Mouse (Mus musculus): Measurements from ENCODE around the gene Ttc23l.
"Not testable (repeated sequence)": the region's sequence is repeated elsewhere in the genome, so short reads cannot be mapped to it uniquely, and the experiment has no call there.

The Ttc23l gene

GRCm38 (mm10) chr15:10506099-10506498 lies 52.4 kb downstream of the Ttc23l start:
- DNase-seq, result no peak

- DNase-seq, result peak in 1 of 2 experiments; percentile 13
These were observed 57.4 kb downstream of the Ttc23l start for GRCm38 (mm10) chr15:10500838-10501719.

GRCm38 (mm10) chr15:10500035-10500434 lies 58.4 kb downstream of the Ttc23l start:
- DNase-seq, result no peak

GRCm38 (mm10) chr15:10499593-10499992 lies 58.9 kb downstream of the Ttc23l start:
- no peak for DNase-seq

- not testable (repeated sequence) for DNase-seq
These were observed 61.8 kb downstream of the Ttc23l start for GRCm38 (mm10) chr15:10496696-10497095.

GRCm38 (mm10) chr15:10495944-10496343 lies 62.5 kb downstream of the Ttc23l start:
- no peak for DNase-seq

GRCm38 (mm10) chr15:10490101-10490500 lies 68.4 kb downstream of the Ttc23l start:
- DNase-seq, result no peak

GRCm38 (mm10) chr15:10487246-10487645 lies 71.2 kb downstream of the Ttc23l start:
- DNase-seq, result no peak

GRCm38 (mm10) chr15:10486365-10486839 lies 72.1 kb downstream of the Ttc23l start:
- no peak for DNase-seq

- DNase-seq, result peak; percentile 95
These were observed 72.7 kb downstream of the Ttc23l start, which contains the start of the genes Brix1 and Rad1 for GRCm38 (mm10) chr15:10485484-10486364. TSS of gene Brix1 (minus strand) at chr15:10485947. TSS of gene Rad1 (plus strand) at chr15:10486018.

- DNase-seq, result no peak
These were observed 87.5 kb downstream of the Ttc23l start for GRCm38 (mm10) chr15:10470941-10471340.

- peak; percentile 90 to 91 for DNase-seq
These were observed 88.2 kb downstream of the Ttc23l start, which contains the start of gene Dnajc21 for GRCm38 (mm10) chr15:10470151-10470831. TSS of gene Dnajc21 (minus strand) at chr15:10470516.

- peak in 1 of 2 experiments; percentile 42 for DNase-seq
These were observed 88.8 kb downstream of the Ttc23l start for GRCm38 (mm10) chr15:10469641-10470150.

GRCm38 (mm10) chr15:10468761-10469160 lies 89.7 kb downstream of the Ttc23l start:
- DNase-seq, result no peak

GRCm38 (mm10) chr15:10464678-10465077 lies 93.8 kb downstream of the Ttc23l start:
- DNase-seq, result no peak

GRCm38 (mm10) chr15:10463555-10463954 lies 94.9 kb downstream of the Ttc23l start:
- no peak for DNase-seq

- DNase-seq, result no peak
These were observed 97.5 kb downstream of the Ttc23l start for GRCm38 (mm10) chr15:10460986-10461385.
